Mouse (Mus musculus): ENCODE data around the gene Vmn2r13.
"Not testable (repeated sequence)": the region's sequence is repeated elsewhere in the genome, so short reads cannot be mapped to it uniquely, and the experiment has no call there.

Vmn2r13 gene

GRCm38 (mm10) chr5:109192099-109192498 is at the start of gene Vmn2r13:
Vmn2r13 (minus strand) TSS chr5:109192199.
- not testable (repeated sequence) for DNase-seq (ENCODE audit: low spot score)

- DNase-seq (ENCODE audit: low spot score) = no peak
These were observed 32.6 kb upstream of the Vmn2r13 start, which contains the start of gene Vmn2r14 for GRCm38 (mm10) chr5:109224608-109225007. Vmn2r14 (minus strand) TSS chr5:109224708.

GRCm38 (mm10) chr5:109166851-109167250 is 25.1 kb downstream of the Vmn2r13 start:
- not testable (repeated sequence) for DNase-seq (ENCODE audit: low spot score)

GRCm38 (mm10) chr5:109160121-109160520 is 31.9 kb downstream of the Vmn2r13 start:
- no peak for DNase-seq (ENCODE audit: low spot score)

GRCm38 (mm10) chr5:109159576-109159975 is 32.4 kb downstream of the Vmn2r13 start:
- not testable (repeated sequence) for DNase-seq (ENCODE audit: low spot score)

GRCm38 (mm10) chr5:109158488-109159485 is 33.2 kb downstream of the Vmn2r13 start:
- not testable (repeated sequence) for DNase-seq (ENCODE audit: low spot score)

GRCm38 (mm10) chr5:109139546-109139945 is 52.5 kb downstream of the Vmn2r13 start:
- DNase-seq (ENCODE audit: low spot score) = no peak

GRCm38 (mm10) chr5:109136731-109137130 is 55.3 kb downstream of the Vmn2r13 start:
- no peak for DNase-seq (ENCODE audit: low spot score)
